In genomic region chr11:61958706-61959105, GRCm38 (mm10) we compare ENCODE assay signal across 8 mouse cellular contexts. TPM values are rescaled to one million over a fixed set of nuclear protein-coding genes. Genes with fewer than 3 reads are reported as not detected.
DNase-seq lines count a peak whose midpoint lies in the region; ATAC-seq and TF ChIP-seq lines count a peak whose summit lies in the region.
"Not testable (repeated sequence)": the region's sequence is repeated elsewhere in the genome, so short reads cannot be mapped to it uniquely, and the experiment has no call there.

No protein-coding gene starts in this region.

- H3K9ac ChIP-seq in liver, embryonic 13.5 days = peak overlapping the region; percentile 80
- H3K9ac ChIP-seq in liver, embryonic 16.5 days (ENCODE audit: low read depth, low read length) = peak overlapping the region; percentile 91

- H3K27me3 ChIP-seq in cerebellum, adult 2 months (ENCODE audit: control insufficient read depth, insufficient read depth, low read length); liver, embryonic 13.5 days; liver, embryonic 16.5 days (ENCODE audit: control insufficient read depth, insufficient read depth, low read depth, low read length): not testable (repeated sequence)

- not testable (repeated sequence) for H3K9me3 ChIP-seq in liver, embryonic 13.5 days (replicated peaks); liver, embryonic 16.5 days (replicated peaks; ENCODE audit: control insufficient read depth, low read length)

- H3K36me3 ChIP-seq in liver, embryonic 13.5 days = peaks cover 16% of the 10 kb centered on the region; the same call in 1 of the 2 replicates
- H3K36me3 ChIP-seq in liver, embryonic 16.5 days (ENCODE audit: control insufficient read depth, insufficient read depth) = not testable (repeated sequence)

- intact Hi-C loops in left cerebral cortex, adult 2 months (cut with DNase I) = not testable (repeated sequence)

- peaks cover 17% of the 10 kb centered on the region for H3K4me1 ChIP-seq in cerebellum, adult 2 months (ENCODE audit: control insufficient read depth, insufficient read depth, low read length)
- H3K4me1 ChIP-seq in liver, embryonic 13.5 days (replicated peaks) = peaks cover 65% of the 10 kb centered on the region
- peaks cover 31% of the 10 kb centered on the region for H3K4me1 ChIP-seq in liver, embryonic 16.5 days (ENCODE audit: control insufficient read depth, low read depth, low read length)

- peak overlapping the region; percentile 69 for H3K4me2 ChIP-seq in liver, embryonic 13.5 days
- H3K4me2 ChIP-seq in liver, embryonic 16.5 days (ENCODE audit: low read depth, low read length) = peak overlapping the region; percentile 80

- 9% methylated on average over 6 of the region's 6 CpGs for WGBS in cerebellum, adult 2 months
- WGBS in liver, embryonic 13.5 days (ENCODE audit: insufficient replicate concordance) = 51% methylated on average over 6 of the region's 6 CpGs
- WGBS in liver, embryonic 16.5 days (ENCODE audit: insufficient replicate concordance) = 48% methylated on average over 6 of the region's 6 CpGs

- TF ChIP-seq CTCF in cerebellum, adult 2 months (IDR thresholded peaks at IDR 0.05; ENCODE audit: borderline replicate concordance, insufficient read depth, low read depth, low read length); left cerebral cortex, adult 2 months (IDR thresholded peaks at IDR 0.05): not testable (repeated sequence)

- H3K4me3 ChIP-seq in cerebellum, adult 2 months (replicated peaks; ENCODE audit: insufficient read depth, low read depth, low read length) = peak overlapping the region; percentile 46
- 0 out of 2 replicates have a peak overlapping the region, but pooled peaks have one; percentile 1 for H3K4me3 ChIP-seq in left cerebral cortex, adult 2 months
- peak overlapping the region; percentile 77 for H3K4me3 ChIP-seq in liver, embryonic 13.5 days (replicated peaks)
- peak overlapping the region; percentile 75 for H3K4me3 ChIP-seq in liver, embryonic 16.5 days (ENCODE audit: low read depth, low read length)

- H3K27ac ChIP-seq in cerebellum, adult 2 months (ENCODE audit: insufficient read depth, low read length) = 0 out of 2 replicates have a peak overlapping the region, but pooled peaks have one; percentile 52
- not testable (repeated sequence) for H3K27ac ChIP-seq in left cerebral cortex, adult 2 months
- H3K27ac ChIP-seq in liver, embryonic 13.5 days = peak overlapping the region; percentile 99
- peak overlapping the region; percentile 100 for H3K27ac ChIP-seq in liver, embryonic 16.5 days (ENCODE audit: low read length)

- peak; percentile 57 for ATAC-seq in erythroid progenitor cell, adult 5-6 weeks (replicated peaks; ENCODE audit: low FRiP score, poor library complexity, severe bottlenecking)
- not testable (repeated sequence) for ATAC-seq in liver, embryonic 13.5 days (ENCODE audit: low read depth); liver, embryonic 16.5 days (ENCODE audit: low read depth)
- 0 out of 2 replicates have a peak, but pooled peaks have one; percentile 48 for ATAC-seq in megakaryocyte-erythroid progenitor cell, adult 5-6 weeks (replicated peaks; ENCODE audit: low FRiP score, low TSS enrichment, poor library complexity, severe bottlenecking)

- peak; percentile 57 for DNase-seq in brain, adult 2 months (ENCODE audit: low read depth, low spot score)
- peak; percentile 51 to 63 for DNase-seq in cerebellum, adult 2 months
- DNase-seq in cerebellum, postnatal 25 days = peak; percentile 47 to 59
- DNase-seq in left cerebral cortex, adult 2 months (ENCODE audit: extremely low spot score in 1 of 2, low spot score in 2 of 2); liver, embryonic 13.5 days: not testable (repeated sequence)

- not testable (repeated sequence) for TF ChIP-seq POLR2A in cerebellum, adult 2 months (IDR thresholded peaks at IDR 0.05; ENCODE audit: borderline replicate concordance, insufficient read depth, low read length)

RNA-seq across cellular contexts. Expression of gene Specc1, which starts 2.1 kb away (rescaled TPM):
- 79.7 and 80.4 TPM in 2 replicates for polyA plus RNA-seq in cerebellum, adult 2 months (2012; rRNA removed)
- total RNA-seq in erythroid progenitor cell, adult 5-6 weeks (2015; ENCODE audit: low replicate concordance) = 223 and 243 TPM in 2 replicates
- 391 and 459 TPM in 2 replicates for total RNA-seq in erythroid progenitor cell, adult 5-6 weeks (2017; ENCODE audit: low replicate concordance)
- 10 to 100 TPM; 69.6 to 74.4 TPM for total RNA-seq in left cerebral cortex, adult 2 months (2021)
- 41.3 and 45.5 TPM in 2 replicates for polyA plus RNA-seq in liver, embryonic 13.5 days (2015; fragmentation: Nextera tagmentation; extraction: Ambion mirVana)
- 58.6 and 58.9 TPM in 2 replicates for polyA plus RNA-seq in liver, embryonic 16.5 days (2015; fragmentation: Nextera tagmentation; extraction: Ambion mirVana)
- total RNA-seq in megakaryocyte-erythroid progenitor cell, adult 5-6 weeks (2014; fragmentation: Nextera tagmentation) = 35.8 and 41.4 TPM in 2 replicates
- 43.9 and 65.4 TPM in 2 replicates for total RNA-seq in megakaryocyte-erythroid progenitor cell, adult 5-6 weeks (2017)

RNA-seq across cellular contexts. Expression of gene Akap10, which starts 28.7 kb away (rescaled TPM):
- 17.1 and 18.1 TPM in 2 replicates for polyA plus RNA-seq in cerebellum, adult 2 months (2012; rRNA removed)
- 16.3 and 20.5 TPM in 2 replicates for total RNA-seq in erythroid progenitor cell, adult 5-6 weeks (2015; ENCODE audit: low replicate concordance)
- 19.8 and 28.8 TPM in 2 replicates for total RNA-seq in erythroid progenitor cell, adult 5-6 weeks (2017; ENCODE audit: low replicate concordance)
- 10 to 100 TPM; 36.8 to 37.0 TPM for total RNA-seq in left cerebral cortex, adult 2 months (2021)
- polyA plus RNA-seq in liver, embryonic 13.5 days (2015; fragmentation: Nextera tagmentation; extraction: Ambion mirVana) = 8.1 and 9.4 TPM in 2 replicates
- 7.3 and 7.7 TPM in 2 replicates for polyA plus RNA-seq in liver, embryonic 16.5 days (2015; fragmentation: Nextera tagmentation; extraction: Ambion mirVana)
- 20.6 and 23.5 TPM in 2 replicates for total RNA-seq in megakaryocyte-erythroid progenitor cell, adult 5-6 weeks (2014; fragmentation: Nextera tagmentation)
- 21.6 and 27.2 TPM in 2 replicates for total RNA-seq in megakaryocyte-erythroid progenitor cell, adult 5-6 weeks (2017)

Comparison
In these comparisons a context has a peak if more than half of its experiments do, and no peak if none do; other contexts are left out.
1. H3K4me3 ChIP-seq: peak in every context shown above with its lines; median percentile 77 in liver, embryonic 13.5 days; 75 in liver, embryonic 16.5 days; 46 in cerebellum, adult 2 months; 1 in left cerebral cortex, adult 2 months.